Mouse (Mus musculus) brain, adult 2 months (tissue): ENCODE results near the gene Vmn1r201.

Source experiments
- DNase-seq: peaks from one replicate; pipeline ENCODE4 v3.0.0; 2011; ENCODE audit warnings: low read depth, low spot score

Vmn1r201 gene

GRCm38 (mm10) chr13:22471623-22472022, at the start of gene Vmn1r201:
TSS of gene Vmn1r201 (plus strand) at chr13:22471923.
- no peak for DNase-seq

- no peak for DNase-seq
Measured at GRCm38 (mm10) chr13:22455145-22455544, 16.6 kb upstream of the Vmn1r201 start.

- DNase-seq, result no peak
Measured at GRCm38 (mm10) chr13:22502431-22502830, 30.7 kb downstream of the Vmn1r201 start.

GRCm38 (mm10) chr13:22505281-22505680, 33.6 kb downstream of the Vmn1r201 start, which contains the start of gene Vmn1r202:
TSS of gene Vmn1r202 (minus strand) at chr13:22505381.
- no peak for DNase-seq

- DNase-seq, result no peak
Measured at GRCm38 (mm10) chr13:22517814-22518213, 46.1 kb downstream of the Vmn1r201 start, which contains the start of gene Vmn1r203. TSS of gene Vmn1r203 (plus strand) at chr13:22518114.
